Mouse (Mus musculus): ENCODE measurements at regions not wholly inside any gene's neighbourhood (a gene's known extent, or its start where the extent isn't known, plus 50 kb on each side); places are given as distances from the start of the nearest gene placed in this dataset.
A peak's percentile ranks its signal among the peaks of the same experiment; 100 is the strongest.

DNA sequence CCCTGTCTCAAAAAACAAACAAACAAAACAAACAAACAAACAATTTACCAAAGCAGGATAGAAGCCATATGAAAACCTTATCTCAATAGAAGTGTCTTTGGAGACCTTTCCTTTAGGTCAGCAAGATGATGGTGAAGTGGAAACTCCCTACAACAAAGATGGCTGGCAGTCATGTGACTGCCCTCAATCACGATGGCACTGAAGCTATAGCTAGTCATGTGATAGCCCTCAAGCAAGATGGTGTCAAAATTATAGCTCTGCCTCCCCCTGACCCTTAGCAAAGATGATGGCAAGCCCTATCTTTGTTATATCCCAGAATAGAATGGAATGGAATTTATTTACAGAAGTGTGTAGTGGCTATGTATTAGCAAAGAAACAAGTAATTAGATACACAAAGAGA is 423.2 kb downstream of the 1810013L24Rik start:
- DNase-seq (ENCODE audit: low spot score in 2 of 2) = no peak

DNA sequence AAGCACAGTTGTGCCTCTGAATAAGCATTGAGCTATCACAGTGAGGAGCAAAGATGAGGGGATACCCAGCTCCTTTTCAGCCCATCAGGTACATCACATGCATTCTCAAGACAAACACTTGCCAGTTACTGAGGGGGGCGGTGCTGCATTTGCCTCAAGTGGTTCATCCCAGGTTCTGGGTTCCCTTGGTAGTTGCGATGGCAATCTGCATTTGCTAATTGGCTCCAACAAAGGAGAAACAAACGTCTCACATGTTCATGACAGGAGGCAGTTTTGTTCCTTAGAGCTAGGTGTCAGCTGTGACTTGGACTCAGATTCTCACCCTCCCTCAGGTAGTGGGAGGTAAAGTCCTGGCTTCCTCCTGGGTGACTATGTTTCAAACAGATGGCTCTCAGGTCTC is 425.5 kb downstream of the 1810013L24Rik start:
- DNase-seq (ENCODE audit: low spot score in 2 of 2) = no peak

DNA sequence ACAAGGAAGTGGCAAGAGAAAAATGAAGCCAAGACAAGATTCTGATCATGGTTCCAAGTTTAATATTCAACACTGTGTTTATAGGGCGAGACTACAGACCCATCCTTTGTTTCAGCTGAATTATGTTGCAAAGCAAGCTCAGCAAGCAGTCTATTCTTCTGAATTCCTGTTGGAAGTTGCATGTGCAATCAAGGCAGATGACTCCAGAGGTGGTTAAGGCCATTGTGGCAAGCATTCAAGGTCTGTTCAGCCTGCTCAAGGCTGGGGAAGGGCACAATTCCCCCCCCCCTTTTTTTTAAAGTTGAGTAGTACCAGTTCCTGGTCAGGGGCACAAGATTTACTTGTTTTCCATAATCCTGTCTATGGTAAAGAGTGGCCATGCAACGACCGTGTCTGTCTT is 431.1 kb downstream of the 1810013L24Rik start:
- DNase-seq (ENCODE audit: low spot score in 2 of 2) = no peak

DNA sequence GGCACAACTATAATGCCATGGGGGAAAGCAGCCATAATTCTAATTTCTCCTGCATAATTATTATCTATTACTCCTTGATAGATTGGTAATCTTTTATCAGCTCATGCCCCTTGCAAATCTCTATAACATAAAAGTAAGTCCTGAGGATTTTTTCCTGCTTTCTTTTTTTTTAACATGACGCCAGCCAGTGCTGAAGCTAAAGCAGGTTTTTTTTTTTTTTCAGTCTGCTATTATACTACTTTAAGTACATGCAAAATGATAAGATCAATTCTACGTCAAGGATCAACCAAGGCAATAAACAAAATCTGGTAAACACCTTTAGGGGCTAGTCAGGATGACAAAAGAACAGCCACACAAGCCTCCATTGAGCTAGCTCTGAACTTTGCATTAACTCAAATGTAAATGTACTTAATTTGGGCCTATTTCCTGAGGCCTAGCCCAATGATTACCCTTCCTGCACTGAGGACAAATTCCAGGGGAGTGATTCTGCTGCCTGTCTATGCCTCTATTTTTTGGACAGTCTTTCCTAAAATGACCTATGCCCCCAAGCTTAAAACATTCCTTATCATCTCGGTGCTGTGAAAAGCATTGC is 434.8 kb downstream of the 1810013L24Rik start:
- DNase-seq (ENCODE audit: low spot score in 2 of 2) = no peak

DNA sequence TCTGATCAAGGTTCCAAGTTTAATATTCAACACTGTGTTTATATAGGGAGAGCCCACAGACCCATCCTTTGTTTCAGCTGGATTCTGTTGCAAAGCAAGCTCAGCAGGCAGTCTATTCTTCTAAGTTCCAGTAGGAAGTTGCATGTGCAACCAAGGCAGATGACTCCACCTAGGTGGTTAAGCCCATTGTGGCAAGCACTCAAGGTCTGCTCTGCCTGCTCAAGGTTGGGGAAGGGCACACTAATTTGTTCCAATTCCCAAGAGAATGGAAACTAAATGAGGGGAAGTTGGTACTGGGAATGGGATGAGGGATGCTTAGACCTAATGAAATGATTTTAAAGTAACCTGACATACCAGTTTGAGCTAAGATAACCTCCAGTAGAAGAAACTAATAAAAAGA is 437.3 kb downstream of the 1810013L24Rik start:
- no peak for DNase-seq (ENCODE audit: low spot score in 2 of 2)

- no peak for DNase-seq (ENCODE audit: low spot score in 2 of 2)
These were observed 440.2 kb downstream of the 1810013L24Rik start for GRCm38 (mm10) chr16:9270099-9270498.

- DNase-seq (ENCODE audit: low spot score in 2 of 2) = no peak
These were observed 440.8 kb downstream of the 1810013L24Rik start for GRCm38 (mm10) chr16:9270671-9271070.

DNA sequence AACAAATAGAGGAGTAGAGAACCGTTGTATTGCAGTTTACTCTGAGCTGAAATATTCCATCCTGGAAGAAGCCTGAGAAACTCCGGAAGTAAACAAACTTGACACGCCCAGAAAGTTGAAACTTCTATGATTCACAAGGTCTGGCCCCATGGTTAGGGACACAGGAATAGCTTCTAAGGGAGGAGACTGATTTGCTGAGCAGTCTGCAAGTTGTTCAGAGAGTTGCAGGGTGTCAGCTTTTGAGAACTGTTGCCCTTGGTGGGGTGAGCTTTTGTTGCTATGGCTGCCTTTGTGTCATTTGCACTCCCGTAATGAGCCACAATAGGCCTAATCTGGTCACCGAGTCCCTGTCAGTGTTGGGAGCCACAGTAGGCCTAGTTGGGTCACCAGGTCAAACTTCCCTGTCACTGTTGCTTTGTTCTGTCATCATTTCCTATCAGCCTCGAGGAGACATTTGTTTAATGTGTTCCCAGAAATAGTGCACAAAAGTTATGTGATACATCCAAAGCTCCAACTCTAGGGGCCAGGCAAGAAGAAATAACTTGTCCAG is 443.9 kb downstream of the 1810013L24Rik start:
- DNase-seq (ENCODE audit: low spot score in 2 of 2) = no peak

DNA sequence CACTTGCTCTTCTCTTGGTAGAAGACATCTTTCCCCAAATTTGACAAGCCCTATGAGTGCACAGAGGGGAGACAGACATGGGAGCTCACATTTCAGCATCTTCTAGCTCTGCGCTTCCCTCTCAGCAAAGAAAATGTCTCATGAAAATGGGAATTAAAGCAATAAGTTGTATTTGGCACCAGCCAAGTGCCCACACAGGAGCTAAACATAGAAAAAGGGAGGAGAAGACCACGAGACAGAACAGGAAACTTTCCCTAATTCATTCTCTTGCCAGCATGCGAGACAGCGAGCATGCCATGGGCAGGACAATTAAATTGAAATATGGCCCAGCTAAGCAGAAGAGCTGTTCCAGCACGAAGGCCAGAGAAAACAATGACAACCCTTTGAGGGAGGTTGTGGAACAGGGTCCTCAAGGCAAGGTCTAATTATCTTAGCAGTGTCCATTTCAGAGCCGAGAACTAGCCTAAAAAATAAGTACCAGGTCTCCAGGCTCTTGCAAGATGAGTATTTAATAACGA is 444.7 kb downstream of the 1810013L24Rik start:
- no peak for DNase-seq (ENCODE audit: low spot score in 2 of 2)

DNA sequence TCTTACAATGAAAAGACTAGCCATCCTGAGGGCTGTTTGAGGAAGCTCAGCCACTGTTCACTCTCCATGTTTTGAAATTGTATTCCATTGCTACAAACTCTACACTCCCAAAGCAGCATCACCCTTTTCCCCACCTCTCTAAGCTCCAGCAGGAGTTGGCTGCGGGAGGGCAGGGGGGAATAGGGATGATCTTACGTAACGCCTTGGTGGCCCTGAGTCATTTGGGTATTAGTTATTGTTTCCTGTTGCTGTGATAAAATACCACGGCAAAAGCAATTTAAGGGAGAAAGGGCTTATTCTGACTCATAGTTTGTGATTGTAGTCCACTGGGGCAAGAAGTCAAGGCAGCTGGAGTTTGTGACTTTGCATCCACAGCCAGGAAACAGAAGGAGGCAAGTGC is 445.5 kb downstream of the 1810013L24Rik start:
- no peak for DNase-seq (ENCODE audit: low spot score in 2 of 2)

GRCm38 (mm10) chr16:9277064-9277463 is 447.2 kb downstream of the 1810013L24Rik start:
- DNase-seq (ENCODE audit: low spot score in 2 of 2) = no peak

GRCm38 (mm10) chr16:9279726-9280125 is 449.8 kb downstream of the 1810013L24Rik start:
- no peak for DNase-seq (ENCODE audit: low spot score in 2 of 2)

GRCm38 (mm10) chr16:9280431-9280830 is 450.5 kb downstream of the 1810013L24Rik start:
- DNase-seq (ENCODE audit: low spot score in 2 of 2) = no peak

GRCm38 (mm10) chr16:9280931-9281330 is 451.0 kb downstream of the 1810013L24Rik start:
- peak; percentile 70 to 93 for DNase-seq (ENCODE audit: low spot score in 2 of 2)

- no peak for DNase-seq (ENCODE audit: low spot score in 2 of 2)
These were observed 454.5 kb downstream of the 1810013L24Rik start for GRCm38 (mm10) chr16:9284423-9284822.

GRCm38 (mm10) chr16:9285921-9286320 is 456.0 kb downstream of the 1810013L24Rik start:
- no peak for DNase-seq (ENCODE audit: low spot score in 2 of 2)

- no peak for DNase-seq (ENCODE audit: low spot score in 2 of 2)
These were observed 457.7 kb downstream of the 1810013L24Rik start for GRCm38 (mm10) chr16:9287557-9287956.

DNA sequence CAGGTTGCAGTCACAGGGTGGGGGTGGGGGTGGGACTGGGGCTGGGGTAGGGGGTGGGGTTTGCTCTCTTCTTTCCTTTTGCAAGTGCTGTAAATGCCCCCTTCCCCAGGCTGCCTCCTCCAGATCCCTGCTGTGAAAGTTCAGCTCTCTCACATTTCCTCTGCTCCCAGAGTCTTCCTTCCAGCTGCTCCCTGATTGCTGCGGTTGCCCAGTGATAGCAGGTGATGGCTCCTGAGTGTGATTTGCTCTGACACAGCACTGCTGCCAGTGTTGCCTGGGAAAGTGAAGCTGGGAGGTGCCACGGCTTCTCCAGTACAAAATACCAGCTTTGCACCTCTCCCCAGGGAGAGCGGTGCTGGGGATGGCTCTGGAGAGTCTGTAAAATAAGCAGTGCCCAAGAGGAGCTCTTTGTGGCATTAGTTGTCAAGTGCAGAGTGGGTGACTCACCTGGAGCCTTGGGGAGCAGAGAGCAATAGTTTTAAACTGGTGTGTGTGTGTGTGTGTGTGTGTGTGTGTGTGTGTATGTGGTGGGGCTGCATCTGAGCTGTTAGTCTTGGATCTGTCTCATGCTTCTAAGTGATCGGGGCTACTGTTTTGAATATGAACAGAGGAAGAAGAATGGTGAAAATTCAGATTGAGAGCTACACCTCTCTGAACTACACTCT is 461.6 kb downstream of the 1810013L24Rik start:
- no peak for DNase-seq (ENCODE audit: low spot score in 2 of 2)

DNA sequence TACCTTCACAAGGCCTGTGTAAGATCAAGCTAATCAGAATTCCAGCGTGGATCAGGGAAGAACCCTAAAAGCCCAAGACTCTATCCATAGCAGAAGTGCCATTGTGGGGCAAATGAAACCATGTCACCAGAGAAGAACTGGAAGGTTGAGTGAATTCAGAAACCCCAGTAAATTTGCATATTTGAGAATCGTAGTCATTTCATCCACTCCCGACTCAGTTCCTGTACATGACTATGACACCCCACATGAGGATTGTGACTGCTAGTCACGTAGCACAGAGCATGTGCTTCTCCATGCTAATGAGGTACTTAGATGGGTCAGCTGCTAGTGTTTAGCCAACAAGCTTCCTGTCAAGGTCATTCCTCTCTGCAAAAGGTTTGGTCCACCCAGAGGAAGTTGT is 473.2 kb downstream of the 1810013L24Rik start:
- DNase-seq (ENCODE audit: low spot score in 2 of 2) = no peak

GRCm38 (mm10) chr16:9304079-9304478 is 474.2 kb downstream of the 1810013L24Rik start:
- DNase-seq (ENCODE audit: low spot score in 2 of 2) = no peak

DNA sequence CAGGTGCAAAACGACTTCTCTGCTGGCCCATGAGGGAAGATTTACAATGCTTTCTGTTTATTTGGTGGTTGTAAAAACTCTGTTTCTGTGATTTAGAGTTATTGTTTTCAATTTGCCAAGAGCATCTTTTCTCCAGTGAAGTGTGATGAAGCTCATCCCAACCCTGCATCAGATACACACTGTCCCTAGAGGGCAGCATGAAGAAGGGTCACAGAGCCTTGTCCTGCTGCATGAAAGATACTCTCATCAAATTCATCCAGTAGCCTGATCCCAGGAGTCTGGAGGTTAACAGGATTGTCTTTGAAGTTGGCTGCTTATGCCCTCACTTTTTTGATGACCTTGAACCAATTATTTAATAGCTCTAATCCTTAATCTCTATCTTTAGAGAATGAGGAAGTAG is 480.8 kb downstream of the 1810013L24Rik start:
- no peak for DNase-seq (ENCODE audit: low spot score in 2 of 2)

GRCm38 (mm10) chr16:9335626-9336025 is 505.7 kb downstream of the 1810013L24Rik start:
- DNase-seq (ENCODE audit: low spot score in 2 of 2) = no peak

- peak in 1 of 2 experiments; percentile 49 for DNase-seq (ENCODE audit: low spot score in 2 of 2)
These were observed 506.2 kb downstream of the 1810013L24Rik start for GRCm38 (mm10) chr16:9336063-9336462.
